Mouse (Mus musculus) yolk sac, embryonic 10.5 days (tissue): ENCODE measurements around the gene Phf12.
A peak's percentile ranks its signal among the peaks of the same experiment; 100 is the strongest.

Experiments used
- DNase-seq: peaks from one replicate; pipeline ENCODE4 v3.0.0-alpha.2; 2017; ENCODE audit warnings: low spot score

Phf12 gene

GRCm38 (mm10) chr11:77982441-77982905 lies at the start of gene Phf12:
Gene Phf12 (plus strand): TSS chr11:77982754.
- DNase-seq = peak; percentile 99

DNA sequence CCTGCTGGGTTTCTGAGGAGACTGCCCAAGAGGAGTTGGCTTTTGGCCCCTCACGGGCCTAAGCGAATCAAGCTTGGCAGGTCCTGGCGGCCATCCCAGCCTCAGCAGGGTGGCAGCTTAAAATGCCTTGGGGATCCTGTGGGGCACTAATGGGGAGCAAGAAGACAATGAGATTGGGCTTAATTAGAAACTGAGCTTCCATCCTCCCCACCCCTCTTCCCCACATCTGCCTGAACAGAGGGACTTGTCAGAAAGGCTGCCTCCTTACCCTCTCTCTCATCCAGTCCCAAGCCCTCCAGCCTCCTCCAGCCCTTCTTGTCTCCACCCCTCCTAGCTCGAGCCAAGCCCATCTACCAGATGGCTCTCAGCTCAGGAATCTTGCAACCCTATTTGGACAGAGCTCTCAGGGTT lies 48.4 kb upstream of the Phf12 start:
- DNase-seq = no peak

GRCm38 (mm10) chr11:77934568-77935311 lies 47.8 kb upstream of the Phf12 start:
- DNase-seq = no peak

DNA sequence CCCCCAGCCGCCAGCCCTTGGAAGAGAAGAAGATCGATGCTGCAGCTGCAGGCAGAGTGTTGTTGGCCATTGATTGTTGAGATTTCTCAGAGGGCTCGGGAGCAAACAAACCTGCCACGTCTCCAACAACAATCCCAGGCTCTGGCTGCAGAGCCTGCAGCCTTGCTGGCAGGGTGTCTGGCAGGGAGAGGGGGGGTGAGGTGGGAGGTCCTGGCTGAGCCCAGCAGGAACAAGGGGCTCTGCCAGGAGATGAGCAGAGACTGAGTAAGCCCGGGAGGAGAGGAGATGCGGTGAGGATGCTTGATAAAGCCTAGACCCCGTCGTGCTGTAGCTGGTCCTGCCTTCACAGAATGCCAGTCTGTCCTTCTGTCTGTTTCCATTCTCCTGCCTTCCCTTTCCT lies 45.7 kb upstream of the Phf12 start:
- no peak for DNase-seq

DNA sequence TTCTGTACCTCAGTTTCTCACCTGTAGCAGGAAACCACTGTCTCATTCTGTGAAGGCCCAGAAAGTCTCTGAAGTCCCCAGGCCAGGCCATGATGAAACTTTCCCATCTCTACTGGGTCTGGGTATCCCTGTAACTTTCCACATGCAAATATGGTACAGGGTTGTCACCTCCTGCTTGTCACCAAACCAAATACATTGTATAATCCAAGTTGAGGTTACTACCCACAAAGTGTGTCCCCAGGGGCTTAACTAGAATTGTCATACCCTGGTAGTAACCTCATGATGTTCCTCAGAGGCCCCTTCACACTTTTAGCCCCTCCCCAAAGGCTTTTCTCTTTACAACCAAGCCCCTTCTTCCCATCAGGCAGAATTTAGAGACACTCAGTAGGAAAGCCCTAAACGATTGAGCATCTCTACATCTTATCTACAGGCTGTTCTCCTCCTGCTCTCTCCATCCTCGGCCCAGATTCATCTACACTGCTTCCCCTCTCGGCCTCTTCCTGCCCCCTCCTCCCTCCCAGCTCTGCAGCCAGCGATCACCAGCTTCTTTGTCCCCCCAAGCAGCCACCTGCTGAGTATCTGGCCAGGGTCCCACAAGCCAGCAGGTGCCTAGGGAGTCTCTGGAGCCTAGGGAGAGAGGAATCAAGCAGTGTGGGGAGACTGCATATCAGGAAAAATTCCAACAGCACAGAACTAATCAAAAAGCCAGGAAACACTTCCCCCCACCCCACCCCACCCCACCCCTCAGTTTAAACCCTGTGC lies 44.7 kb upstream of the Phf12 start:
- no peak for DNase-seq

DNA sequence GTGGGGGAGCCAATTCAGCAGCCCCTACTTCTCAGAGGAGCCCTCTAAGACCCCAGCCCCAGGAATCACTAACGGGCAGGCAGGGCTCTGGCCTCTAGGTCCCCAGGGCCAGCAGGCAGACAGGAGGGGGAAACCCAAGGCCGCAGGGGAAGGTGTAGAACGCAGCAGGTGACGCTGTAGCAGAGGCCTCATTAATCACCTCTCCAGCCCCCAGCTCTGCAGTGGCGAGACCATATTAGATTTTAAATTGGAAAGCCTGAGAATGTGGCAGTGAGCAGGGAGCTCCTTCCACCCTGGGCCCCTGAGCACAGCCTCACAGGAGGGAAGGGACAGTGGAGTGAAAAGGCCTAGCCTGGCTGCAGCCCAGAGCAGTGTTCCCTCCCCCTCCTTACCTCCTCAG lies 40.3 kb upstream of the Phf12 start:
- DNase-seq = no peak

- no peak for DNase-seq
Measured at GRCm38 (mm10) chr11:77947860-77948259, 34.7 kb upstream of the Phf12 start.

DNA sequence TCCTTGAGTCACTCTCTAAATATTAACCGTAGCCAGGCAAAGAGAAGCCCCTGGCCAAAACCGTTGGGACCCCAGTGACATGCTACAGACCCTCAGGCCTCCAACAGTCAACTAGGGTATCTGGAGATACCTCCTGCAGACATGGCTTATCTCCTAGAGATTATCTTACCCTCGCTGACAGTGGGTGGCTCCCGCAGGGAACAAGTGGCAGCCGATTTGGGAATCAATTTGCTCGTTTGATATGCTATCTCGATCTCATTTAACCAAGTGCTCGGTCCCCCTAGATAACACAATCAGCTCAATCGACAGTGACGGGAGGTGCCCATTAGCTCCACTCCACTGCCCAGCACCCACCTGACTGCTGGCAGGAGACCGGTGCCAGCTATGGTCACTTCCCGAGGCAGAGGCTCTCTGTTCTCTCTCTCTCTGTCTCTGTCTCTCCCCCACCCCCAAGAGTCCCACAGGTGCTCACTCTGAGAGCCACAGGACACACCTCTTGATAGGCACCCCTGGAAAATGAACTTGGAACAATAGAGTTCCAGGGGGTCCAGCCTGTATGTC lies 32.3 kb upstream of the Phf12 start:
- DNase-seq = no peak

GRCm38 (mm10) chr11:77950797-77951228 lies 31.7 kb upstream of the Phf12 start:
- no peak for DNase-seq

DNA sequence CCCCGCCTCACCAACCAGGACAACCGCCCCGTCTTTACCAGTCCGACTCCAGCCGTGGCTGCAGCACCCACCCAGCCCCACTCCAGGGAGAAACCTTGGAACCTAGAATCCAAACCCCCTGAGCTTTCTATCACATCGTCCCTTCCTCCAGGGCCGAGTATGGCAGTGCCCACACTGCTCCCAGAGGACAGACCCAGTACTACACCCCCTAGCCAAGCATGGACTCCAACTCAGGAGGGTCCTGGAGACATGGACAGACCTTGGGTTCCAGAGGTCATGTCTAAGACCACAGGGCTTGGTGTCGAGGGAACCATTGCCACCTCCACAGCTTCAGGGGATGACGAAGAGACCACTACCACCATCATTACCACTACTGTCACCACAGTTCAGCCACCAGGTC lies 28.9 kb upstream of the Phf12 start:
- DNase-seq = no peak

GRCm38 (mm10) chr11:77956428-77956827 lies 26.1 kb upstream of the Phf12 start:
- DNase-seq = no peak

DNA sequence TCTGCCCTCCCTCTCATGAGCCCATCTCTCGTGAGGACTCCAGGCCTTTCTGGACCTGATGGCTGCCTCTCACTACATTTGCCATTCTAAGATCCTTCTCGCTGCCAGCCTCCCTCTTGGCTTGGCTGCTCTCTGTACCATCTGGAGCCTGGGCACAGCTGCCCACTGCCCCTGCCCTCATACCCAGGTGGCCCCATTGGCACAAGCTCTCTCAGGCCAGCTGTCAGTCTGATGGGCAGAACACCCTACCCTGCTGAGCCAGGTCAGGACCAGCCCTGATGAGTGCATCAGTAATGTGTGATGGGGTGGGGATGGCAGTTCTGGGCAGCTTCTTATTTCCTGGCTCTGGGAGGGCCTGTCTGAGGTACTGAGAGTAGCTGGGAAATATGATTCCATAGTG lies 24.3 kb upstream of the Phf12 start:
- no peak for DNase-seq

DNA sequence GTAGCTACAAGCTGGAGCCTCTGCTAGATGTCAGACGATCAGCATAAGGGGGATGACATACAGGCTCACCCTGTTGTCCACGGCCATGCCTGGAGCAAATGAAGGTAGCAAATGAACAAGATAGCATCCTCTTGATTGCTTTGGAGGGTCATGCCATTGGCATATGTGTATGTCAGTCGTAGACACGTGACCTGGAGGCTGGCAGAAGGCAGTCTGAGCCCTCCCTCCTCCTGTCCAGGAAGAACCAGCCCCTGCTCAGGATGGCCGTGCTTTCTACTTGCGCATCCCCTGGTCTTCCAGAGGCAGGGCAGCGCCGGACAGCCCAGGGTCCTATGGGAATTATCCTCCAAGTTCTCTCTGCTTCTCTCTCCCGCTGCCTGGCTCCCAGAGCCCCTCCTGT lies 23.6 kb upstream of the Phf12 start:
- DNase-seq = no peak

DNA sequence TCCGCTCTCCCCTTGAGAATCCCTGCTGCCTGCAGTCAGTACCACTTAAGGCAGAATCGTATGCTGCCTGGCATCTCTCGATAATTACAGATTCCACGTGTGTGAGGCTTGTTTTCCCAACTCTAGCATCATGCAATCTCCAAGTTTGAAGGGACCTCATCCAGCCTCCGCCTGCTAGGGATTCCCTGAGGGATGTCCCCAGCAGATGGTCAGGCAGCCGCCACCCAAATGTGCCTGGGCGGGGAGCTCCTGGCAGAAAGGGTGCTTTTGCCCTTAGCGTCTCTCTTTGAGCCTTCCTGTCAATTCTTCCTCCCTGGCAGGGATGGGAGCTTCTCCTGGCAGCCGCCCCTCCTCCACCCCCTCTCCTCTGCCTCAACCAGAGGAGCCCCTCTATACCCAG lies 22.4 kb upstream of the Phf12 start:
- DNase-seq = no peak

- DNase-seq = no peak
Measured at GRCm38 (mm10) chr11:77960898-77961297, 21.7 kb upstream of the Phf12 start.

DNA sequence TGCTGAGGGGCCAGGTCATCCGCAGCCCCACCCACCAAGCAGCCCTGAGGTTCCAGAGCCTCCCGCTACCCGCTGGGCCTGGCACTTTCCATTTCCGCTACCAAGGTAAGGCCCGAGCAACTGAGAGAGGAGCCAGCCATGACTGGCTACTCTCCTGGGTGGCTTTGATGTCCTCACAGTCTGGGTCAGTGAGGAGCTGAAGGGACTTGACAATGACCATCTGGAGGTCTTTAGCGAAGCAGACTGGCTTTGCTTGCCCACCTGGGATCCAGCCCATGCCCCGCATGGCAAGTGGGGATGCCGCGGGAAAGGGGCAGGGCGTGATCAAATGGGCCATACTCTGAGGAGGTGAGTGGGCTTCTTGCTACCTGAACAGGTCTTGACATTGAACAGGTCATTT lies 19.6 kb upstream of the Phf12 start:
- no peak for DNase-seq

GRCm38 (mm10) chr11:77964415-77965095 lies 18.0 kb upstream of the Phf12 start:
- no peak for DNase-seq

DNA sequence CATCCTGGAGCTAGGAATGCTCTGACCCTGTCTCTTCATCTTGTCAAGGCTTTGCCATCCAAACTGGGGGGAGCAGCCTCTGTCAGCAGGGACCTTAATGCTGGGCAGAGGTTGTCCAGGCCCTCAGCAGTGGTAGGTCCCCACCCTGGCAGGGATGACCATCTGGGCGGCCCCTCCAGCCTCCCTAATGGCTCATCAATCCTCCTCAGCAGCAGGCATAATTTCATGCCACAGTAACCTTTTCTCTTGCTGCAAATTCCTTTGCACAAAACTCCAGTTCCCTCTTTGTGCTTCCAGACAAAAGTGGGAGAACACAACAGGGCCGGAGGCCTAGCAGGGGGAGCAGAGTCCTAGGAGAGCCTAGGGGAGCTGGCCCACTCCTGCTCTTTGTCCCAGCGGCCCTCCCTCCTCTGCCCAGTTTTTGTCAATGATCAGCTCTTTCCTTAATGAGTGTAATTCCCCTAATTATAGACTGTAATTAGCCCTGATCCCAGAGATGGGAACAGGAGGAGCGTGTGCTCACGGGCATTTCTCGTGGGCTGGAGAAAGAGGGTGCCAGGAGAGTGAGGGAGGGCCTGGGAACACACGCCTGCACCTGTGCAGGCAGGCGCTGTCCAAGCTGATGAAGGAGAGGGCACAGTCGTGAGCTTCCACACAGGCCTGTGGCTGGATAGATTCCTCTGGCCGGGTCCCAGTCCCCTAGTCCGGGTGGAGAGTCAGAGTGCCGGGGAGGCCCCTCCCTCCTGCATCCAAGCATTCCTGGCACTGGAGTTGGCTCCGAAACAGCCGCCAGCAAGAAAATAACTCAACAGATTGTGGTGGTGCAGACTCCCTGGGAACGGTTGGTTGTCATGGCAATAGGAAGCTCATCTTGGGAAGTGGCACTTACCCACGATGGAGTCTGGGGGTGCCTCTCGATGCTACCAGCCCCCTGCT lies 17.2 kb upstream of the Phf12 start:
- DNase-seq = no peak

GRCm38 (mm10) chr11:77966037-77966391 lies 16.5 kb upstream of the Phf12 start:
- no peak for DNase-seq

GRCm38 (mm10) chr11:77967114-77967513 lies 15.4 kb upstream of the Phf12 start:
- DNase-seq = peak; percentile 42

GRCm38 (mm10) chr11:77968786-77969185 lies 13.8 kb upstream of the Phf12 start:
- no peak for DNase-seq
